Mouse (Mus musculus) bone marrow macrophage, adult 2 months (primary cell): ENCODE data around the gene Amh.

Source experiments
- CTCF ChIP-seq: IDR thresholded peaks from 2 replicates; pipeline ENCODE4 v1.5.1; 2012; ENCODE audit warnings: low read depth, mild to moderate bottlenecking, low read length, moderate library complexity
- POLR2A ChIP-seq: IDR thresholded peaks from 2 replicates; pipeline ENCODE4 v1.6.1; 2012; ENCODE audit warnings: mild to moderate bottlenecking, low read depth, low read length, borderline replicate concordance

GRCm38 (mm10) chr10:80823847-80824643 is 19.0 kb downstream of the Amh start:
- no peak for TF ChIP-seq CTCF
- TF ChIP-seq POLR2A: no peak
